Mouse (Mus musculus) MEL (cell line): Measurements from ENCODE around the gene Ubl3.

ENCODE experiments used
- CTCF ChIP-seq, 3 experiments: IDR thresholded peaks in 2 of 3; conservative IDR thresholded peaks in 1 of 3; 2 replicates each; pipeline ENCODE4 v1.5.1; 2011 to 2012; ENCODE audit warnings: low read length in 3 of 3, low read depth in 2 of 3, mild to moderate bottlenecking in 2 of 3, improper control_type of control experiment in 1 of 3, inconsistent platforms in 1 of 3, mixed read lengths in 1 of 3, moderate library complexity in 1 of 3; ENCODE audit not compliant: control insufficient read depth in 1 of 3, insufficient read depth in 1 of 3, poor library complexity in 1 of 3, severe bottlenecking in 1 of 3
- EP300 ChIP-seq, 2 experiments: IDR thresholded peaks; 2 replicates each; pipeline ENCODE4 v1.6.1; 2011; ENCODE audit warnings: improper control_type of control experiment in 2 of 2, low read length in 2 of 2, low read depth in 1 of 2, mild to moderate bottlenecking in 1 of 2
- GATA1 ChIP-seq: IDR thresholded peaks from 2 replicates; pipeline ENCODE4 v1.6.1; 2011; ENCODE audit warnings: low read depth, low read length, improper control_type of control experiment
- MAFK ChIP-seq: IDR thresholded peaks from 2 replicates; pipeline ENCODE4 v1.6.1; 2011; ENCODE audit warnings: low read depth, mild to moderate bottlenecking, low read length, improper control_type of control experiment, borderline replicate concordance
- RAD21 ChIP-seq: IDR thresholded peaks from 2 replicates; pipeline ENCODE4 v1.6.1; 2011; ENCODE audit warnings: mild to moderate bottlenecking, low read depth, low read length, improper control_type of control experiment
- TCF12 ChIP-seq: IDR thresholded peaks from 2 replicates; pipeline ENCODE4 v1.6.1; 2014; ENCODE audit warnings: low read depth, mild to moderate bottlenecking, inconsistent platforms, low read length, improper control_type of control experiment, moderate library complexity
- UBTF ChIP-seq: IDR thresholded peaks from 2 replicates; pipeline ENCODE4 v1.6.1; 2012; ENCODE audit warnings: low read depth, mild to moderate bottlenecking, inconsistent platforms, low read length, improper control_type of control experiment, moderate library complexity, borderline replicate concordance; ENCODE audit not compliant: insufficient read depth

- TF ChIP-seq EP300 (IDR thresholded peaks at IDR 0.05; ENCODE audit: low read depth in 1 of 2, low read length in 2 of 2) (no peak), GATA1 (no peak), CTCF (IDR thresholded peaks at IDR 0.05 in 2 of 3, conservative IDR thresholded peaks at IDR 0.05 in 1 of 3; ENCODE audit: control insufficient read depth in 1 of 3, insufficient read depth in 1 of 3, low read depth in 2 of 3, low read length in 3 of 3, poor library complexity in 1 of 3, severe bottlenecking in 1 of 3) (no peak), TCF12 (no peak), RAD21 (no peak), UBTF (no peak), MAFK (no peak)
Observed at GRCm38 (mm10) chr5:148466933-148467607, 85.5 kb downstream of the Ubl3 start.
